Mouse (Mus musculus): ENCODE measurements around the gene Fras1. TPM values are rescaled to one million over a fixed set of nuclear protein-coding genes. Genes with fewer than 3 reads are reported as not detected.

Gene Fras1
- total RNA-seq, 2 experiments from 2014 or later = 10.9 to 14.3 TPM

GRCm38 (mm10) chr5:96739138-96739878 lies 365.6 kb downstream of the Fras1 start:
- no peak for DNase-seq (ENCODE audit: extremely low spot score in 1 of 2, low spot score in 1 of 2)

- no peak for DNase-seq (ENCODE audit: extremely low spot score in 1 of 2, low spot score in 1 of 2)
These were observed 373.6 kb downstream of the Fras1 start for GRCm38 (mm10) chr5:96747195-96747984.

DNA sequence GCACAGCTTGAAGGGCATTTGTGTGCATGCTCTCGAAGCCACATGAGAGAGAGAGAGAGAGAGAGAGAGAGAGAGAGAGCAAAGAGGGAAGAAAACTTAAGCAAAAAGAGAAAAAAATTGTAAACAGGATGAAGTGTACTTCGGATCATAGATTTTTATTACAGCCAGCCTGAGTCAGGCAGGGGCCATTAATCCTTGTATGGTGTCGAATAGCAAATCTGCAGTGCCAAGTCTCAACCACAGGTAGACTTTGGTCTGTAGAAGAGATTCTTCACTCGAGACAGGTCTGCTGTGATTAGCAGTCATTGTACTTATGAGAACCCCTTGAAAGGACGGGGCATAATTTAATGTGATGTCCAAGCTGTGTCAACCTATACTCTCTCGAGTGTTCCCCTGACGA lies 383.9 kb downstream of the Fras1 start:
- no peak for DNase-seq (ENCODE audit: extremely low spot score in 1 of 2, low spot score in 1 of 2)

- no peak for DNase-seq (ENCODE audit: extremely low spot score in 1 of 2, low spot score in 1 of 2)
These were observed 388.3 kb downstream of the Fras1 start for GRCm38 (mm10) chr5:96762021-96762420.

- peak; percentile 65 to 90 for DNase-seq (ENCODE audit: extremely low spot score in 1 of 2, low spot score in 1 of 2)
These were observed 395.2 kb downstream of the Fras1 start for GRCm38 (mm10) chr5:96768846-96769471.

GRCm38 (mm10) chr5:96783506-96784288 lies 409.9 kb downstream of the Fras1 start:
- no peak for DNase-seq (ENCODE audit: extremely low spot score in 1 of 2, low spot score in 1 of 2)

DNA sequence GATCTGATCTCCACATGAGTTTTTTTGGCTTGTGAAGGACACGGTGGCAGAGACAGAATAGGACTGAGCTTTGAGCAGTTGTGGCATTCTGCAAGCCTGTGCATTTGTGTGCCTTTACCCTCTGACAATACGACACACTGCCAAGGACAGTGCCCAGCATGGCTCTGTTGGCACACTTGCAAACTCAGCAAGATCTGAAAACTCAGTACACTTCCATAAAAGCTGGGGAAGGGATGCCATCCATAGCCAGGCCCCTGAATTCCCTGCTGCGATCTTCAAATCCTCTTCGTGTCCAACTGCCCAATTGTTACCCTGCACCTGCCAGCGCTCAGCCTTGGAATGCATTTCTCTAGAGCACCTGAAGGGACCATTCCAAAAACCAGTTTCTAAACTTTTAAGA lies 411.3 kb downstream of the Fras1 start:
- DNase-seq (ENCODE audit: extremely low spot score in 1 of 2, low spot score in 1 of 2) = no peak

DNA sequence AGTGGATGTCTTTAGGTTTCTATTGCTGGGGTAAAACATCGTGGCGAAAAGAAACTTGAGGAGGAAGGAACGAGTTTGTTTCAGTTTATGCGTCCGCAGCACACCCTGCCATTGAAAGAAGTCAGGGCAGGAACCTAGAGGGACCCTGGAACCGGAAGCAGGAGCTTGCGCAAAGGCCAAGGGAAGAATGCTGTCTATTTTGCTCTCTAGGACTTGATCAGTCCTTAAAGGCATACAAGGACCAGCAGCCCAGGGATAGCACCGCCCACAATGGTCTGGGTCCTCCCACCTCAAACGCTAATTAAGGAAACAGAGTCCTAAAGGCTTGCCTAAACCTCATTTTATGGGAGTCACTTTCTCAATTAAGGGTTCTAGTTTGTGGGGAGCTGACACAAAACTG lies 418.7 kb downstream of the Fras1 start:
- DNase-seq (ENCODE audit: extremely low spot score in 1 of 2, low spot score in 1 of 2) = no peak

DNA sequence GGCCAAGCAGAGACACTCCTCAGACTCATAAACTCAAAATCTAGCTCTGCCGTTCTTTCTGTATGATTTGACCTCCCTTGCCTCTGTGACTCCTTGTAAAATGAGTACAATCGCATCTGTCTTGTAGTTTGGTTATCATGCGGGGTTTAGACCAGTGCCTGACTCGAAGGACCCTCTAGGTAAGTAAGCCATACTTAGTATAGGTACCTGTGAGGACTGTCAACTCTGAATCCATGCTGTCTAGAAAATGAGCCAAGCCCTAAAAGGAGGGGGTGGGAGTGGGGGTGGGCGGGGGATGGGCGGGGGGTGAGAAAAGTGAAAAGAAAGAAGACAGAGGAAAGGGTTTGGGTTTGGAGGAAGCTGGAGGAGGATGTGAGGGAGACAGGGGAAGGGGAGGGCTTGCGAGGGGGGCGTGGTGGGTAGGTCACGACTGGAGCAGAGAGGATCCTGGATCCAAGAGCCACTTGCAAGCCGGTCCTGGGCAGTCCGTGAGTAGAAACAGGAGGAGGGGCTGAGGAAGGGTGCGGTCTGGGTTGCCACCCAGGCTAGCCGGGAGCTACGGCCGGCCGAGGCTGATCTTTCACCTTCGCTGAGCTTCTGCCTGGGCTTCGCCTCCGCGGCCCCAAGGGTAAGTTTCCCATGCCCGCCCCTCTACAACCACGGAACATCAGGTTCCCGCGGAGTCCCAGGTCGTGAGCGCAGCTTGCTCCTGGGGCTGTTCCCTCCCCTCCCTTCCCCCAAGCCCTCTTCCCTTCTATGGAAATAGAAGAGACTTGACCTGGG lies 419.4 kb downstream of the Fras1 start, which contains the start of gene Anxa3:
TSS of gene Anxa3 (plus strand) at position 404 of the 783 bp plus-strand sequence.
- DNase-seq (ENCODE audit: extremely low spot score in 1 of 2, low spot score in 1 of 2) = no peak

GRCm38 (mm10) chr5:96793953-96794635 lies 420.3 kb downstream of the Fras1 start:
- DNase-seq (ENCODE audit: extremely low spot score in 1 of 2, low spot score in 1 of 2) = no peak

DNA sequence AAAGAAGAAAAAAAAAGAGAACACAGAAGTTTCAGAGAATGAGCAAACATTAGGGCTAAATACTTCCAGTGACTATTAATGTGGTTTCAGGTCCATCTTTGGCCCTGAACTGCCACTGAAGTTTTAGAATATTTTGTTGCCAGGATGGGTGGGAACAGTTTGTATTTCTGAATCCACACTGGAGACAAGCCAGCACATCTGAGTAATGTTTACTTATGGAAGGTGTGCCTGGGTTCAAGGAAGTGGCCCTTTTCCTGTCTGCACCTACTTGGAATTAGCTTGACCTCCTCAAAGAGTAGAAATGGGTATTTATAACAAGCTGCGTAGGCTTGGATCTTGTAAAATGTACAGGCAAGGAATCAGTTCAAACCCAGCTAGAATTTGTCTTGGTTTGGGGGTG lies 422.0 kb downstream of the Fras1 start:
- no peak for DNase-seq (ENCODE audit: extremely low spot score in 1 of 2, low spot score in 1 of 2)

DNA sequence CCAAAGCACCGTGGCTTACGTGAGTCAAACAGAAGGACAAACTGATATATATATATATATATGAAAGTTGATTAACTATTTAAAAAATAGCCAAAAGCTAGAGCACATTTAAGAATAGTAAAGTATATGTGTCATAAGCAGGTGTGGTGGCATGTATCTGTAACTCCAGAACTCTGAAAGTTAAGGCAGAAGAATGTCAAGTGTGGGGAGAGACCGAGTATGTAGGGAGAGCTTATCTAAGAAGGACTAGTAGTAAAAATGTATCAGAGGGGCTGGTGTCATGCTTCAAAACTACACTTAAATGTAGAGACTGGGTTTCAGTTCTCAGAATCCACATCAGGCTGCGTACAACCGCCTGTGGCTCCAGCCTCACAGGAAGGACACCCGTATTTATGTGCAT lies 423.7 kb downstream of the Fras1 start:
- no peak for DNase-seq (ENCODE audit: extremely low spot score in 1 of 2, low spot score in 1 of 2)

- DNase-seq (ENCODE audit: extremely low spot score in 1 of 2, low spot score in 1 of 2) = no peak
These were observed 425.4 kb downstream of the Fras1 start for GRCm38 (mm10) chr5:96799165-96799564.

DNA sequence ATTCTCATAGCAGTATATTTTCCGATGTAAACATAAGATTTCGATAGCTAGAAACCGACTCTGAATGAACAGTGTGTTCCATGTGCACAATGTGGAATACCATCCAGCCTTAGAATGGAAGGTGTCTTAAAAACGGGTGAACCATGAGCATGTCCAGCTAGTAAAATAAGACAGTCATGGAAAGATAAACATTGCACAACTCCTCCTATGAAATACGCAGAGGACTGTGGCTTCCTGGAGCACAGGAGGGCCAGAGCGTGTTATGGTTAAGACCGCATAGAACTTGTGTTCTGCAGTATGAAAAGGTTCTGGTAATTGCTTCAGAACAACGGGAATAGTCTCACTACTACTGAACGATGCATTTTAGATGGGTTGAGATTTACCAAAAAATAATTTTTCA lies 426.2 kb downstream of the Fras1 start:
- no peak for DNase-seq (ENCODE audit: extremely low spot score in 1 of 2, low spot score in 1 of 2)

GRCm38 (mm10) chr5:96802185-96802584 lies 428.4 kb downstream of the Fras1 start:
- no peak for DNase-seq (ENCODE audit: extremely low spot score in 1 of 2, low spot score in 1 of 2)

DNA sequence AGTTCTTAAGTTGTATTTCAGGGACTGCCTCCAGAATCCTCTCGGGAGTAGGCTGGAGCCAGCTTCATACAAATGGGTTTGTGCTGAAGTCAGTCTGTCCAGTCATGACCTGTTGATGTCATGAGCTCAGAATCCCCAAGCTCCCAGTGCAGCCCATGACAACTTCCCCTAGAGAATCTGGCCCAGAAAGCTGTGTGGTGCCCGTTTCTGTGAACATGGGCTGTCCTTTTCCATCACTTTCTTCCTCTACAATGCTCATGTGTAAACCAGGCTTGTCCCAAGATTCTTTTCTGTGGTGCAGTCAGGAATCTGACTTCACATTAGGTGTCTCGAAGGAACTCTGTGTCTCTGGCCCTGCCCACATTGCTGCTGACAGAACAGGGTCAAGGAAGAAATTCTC lies 429.3 kb downstream of the Fras1 start:
- DNase-seq (ENCODE audit: extremely low spot score in 1 of 2, low spot score in 1 of 2) = no peak

DNA sequence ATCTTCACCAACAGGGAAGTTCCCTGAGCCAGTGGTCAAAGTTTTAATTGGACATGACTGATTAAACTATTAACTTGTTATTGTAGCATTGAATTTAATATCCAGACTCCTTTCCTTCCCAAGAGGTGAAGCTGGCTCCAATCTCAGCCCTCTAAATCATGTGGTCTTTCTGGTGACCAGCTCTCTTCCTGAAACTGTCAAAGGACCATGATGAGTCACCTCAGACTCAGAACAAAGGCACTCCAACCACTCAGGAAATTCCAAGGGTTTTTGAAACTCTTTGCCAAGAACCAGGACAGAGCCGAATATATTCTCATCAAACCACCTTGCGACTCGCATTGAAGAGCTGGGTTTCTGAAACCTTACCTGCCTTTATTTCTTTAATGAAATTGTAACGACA lies 430.5 kb downstream of the Fras1 start:
- DNase-seq (ENCODE audit: extremely low spot score in 1 of 2, low spot score in 1 of 2) = no peak

GRCm38 (mm10) chr5:96804813-96805212 lies 431.1 kb downstream of the Fras1 start:
- DNase-seq (ENCODE audit: extremely low spot score in 1 of 2, low spot score in 1 of 2) = no peak

- DNase-seq (ENCODE audit: extremely low spot score in 1 of 2, low spot score in 1 of 2) = no peak
These were observed 436.9 kb downstream of the Fras1 start for GRCm38 (mm10) chr5:96810620-96811019.
